ENCODE assay signal across 8 mouse cellular contexts in genomic region chr10:80611024-80611423, GRCm38 (mm10). TPM values are rescaled to one million over a fixed set of nuclear protein-coding genes. Genes with fewer than 3 reads are reported as not detected.
DNase-seq lines count a peak whose midpoint lies in the region; ATAC-seq lines count a peak whose summit lies in the region.

No protein-coding gene starts in this region.

- H3K36me3 ChIP-seq in limb, embryonic 10.5 days = peaks cover 97% of the 10 kb centered on the region
- H3K36me3 ChIP-seq in midbrain, embryonic 14.5 days (ENCODE audit: control insufficient read depth, insufficient read depth, low read length) = peaks cover 80% of the 10 kb centered on the region

- peak; percentile 51 for DNase-seq in left cerebral cortex, postnatal 4 days
- DNase-seq in left cerebral cortex, adult 9 months (ENCODE audit: low spot score in 2 of 2) = no peak
- peak; percentile 69 for DNase-seq in T-cell, adult 2 months (ENCODE audit: low spot score)
- DNase-seq in embryo, embryonic 10 days (ENCODE audit: low spot score) = peak; percentile 57
- DNase-seq in limb, embryonic 10.5 days (ENCODE audit: low spot score) = peak; percentile 75
- DNase-seq in midbrain, embryonic 14.5 days = peak; percentile 62
- peak; percentile 90 for DNase-seq in thymus, postnatal 4 days
- no peak for DNase-seq in frontal cortex, postnatal 14 days (ENCODE audit: low spot score in 2 of 2)

- 0 out of 2 replicates have a peak overlapping the region, but pooled peaks have one; percentile 4 for H3K4me3 ChIP-seq in limb, embryonic 10.5 days
- no peak overlapping the region for H3K4me3 ChIP-seq in midbrain, embryonic 14.5 days (replicated peaks; ENCODE audit: low read depth, low read length)

- no peak overlapping the region for H3K9ac ChIP-seq in midbrain, embryonic 14.5 days (replicated peaks; ENCODE audit: low read length)

- no peak for ATAC-seq in midbrain, embryonic 14.5 days (ENCODE audit: low FRiP score, low TSS enrichment)

- intact Hi-C loops in left cerebral cortex, postnatal 4 days (cut with DNase I) = no loop called here

- H3K4me1 ChIP-seq in limb, embryonic 10.5 days = 0 out of 2 replicates have a peak, but pooled peaks cover 4% of the 10 kb centered on the region
- no peaks in the 10 kb centered on the region for H3K4me1 ChIP-seq in midbrain, embryonic 14.5 days (ENCODE audit: control insufficient read depth, insufficient read depth, low read length)

- no peak overlapping the region for H3K27ac ChIP-seq in limb, embryonic 10.5 days
- no peak overlapping the region for H3K27ac ChIP-seq in midbrain, embryonic 14.5 days (replicated peaks; ENCODE audit: low read depth, low read length)

- H3K4me2 ChIP-seq in midbrain, embryonic 14.5 days (ENCODE audit: low read length) = no peak overlapping the region

- 84% methylated on average over 4 of the region's 4 CpGs for WGBS in limb, embryonic 10.5 days
- WGBS in midbrain, embryonic 14.5 days = 80% methylated on average over 4 of the region's 4 CpGs

- no peaks in the 10 kb centered on the region for H3K9me3 ChIP-seq in limb, embryonic 10.5 days (replicated peaks)
- H3K9me3 ChIP-seq in midbrain, embryonic 14.5 days (ENCODE audit: control insufficient read depth, low read length) = no peaks in the 10 kb centered on the region

- no peaks in the 10 kb centered on the region for H3K27me3 ChIP-seq in limb, embryonic 10.5 days (ENCODE audit: low read depth, poor library complexity, severe bottlenecking)
- H3K27me3 ChIP-seq in midbrain, embryonic 14.5 days (ENCODE audit: control insufficient read depth, insufficient read depth, low read length) = no peaks in the 10 kb centered on the region

RNA-seq across cellular contexts. Expression of gene Gm49322, which starts 5.2 kb away (rescaled TPM):
- 1 to 10 TPM; 3.7 to 4.8 TPM for total RNA-seq in left cerebral cortex, postnatal 4 days (2021)
- 5.1 and 5.2 TPM in 2 replicates for polyA plus RNA-seq in limb, embryonic 10.5 days (2016; fragmentation: Nextera tagmentation; extraction: Ambion mirVana)
- 2.5 and 2.6 TPM in 2 replicates for polyA plus RNA-seq in midbrain, embryonic 14.5 days (2014; fragmentation: Nextera tagmentation; extraction: Ambion mirVana)

RNA-seq across cellular contexts. Expression of gene Adat3, which starts 8.3 kb away (rescaled TPM):
- 1 to 10 TPM; 2.9 to 3.6 TPM for total RNA-seq in left cerebral cortex, postnatal 4 days (2021)
- 11.1 and 13.4 TPM in 2 replicates for polyA plus RNA-seq in limb, embryonic 10.5 days (2016; fragmentation: Nextera tagmentation; extraction: Ambion mirVana)
- 4.9 and 5.0 TPM in 2 replicates for polyA plus RNA-seq in midbrain, embryonic 14.5 days (2014; fragmentation: Nextera tagmentation; extraction: Ambion mirVana)

RNA-seq across cellular contexts. Expression of gene Scamp4, which starts 8.4 kb away (rescaled TPM):
- total RNA-seq in left cerebral cortex, postnatal 4 days (2021) = 10 to 100 TPM; 30.9 to 34.5 TPM
- polyA plus RNA-seq in limb, embryonic 10.5 days (2016; fragmentation: Nextera tagmentation; extraction: Ambion mirVana) = 87.8 and 92.2 TPM in 2 replicates
- polyA plus RNA-seq in midbrain, embryonic 14.5 days (2014; fragmentation: Nextera tagmentation; extraction: Ambion mirVana) = 62.1 and 67.6 TPM in 2 replicates

RNA-seq across cellular contexts. Expression of gene Csnk1g2, which starts 11.6 kb away (rescaled TPM):
- total RNA-seq in left cerebral cortex, postnatal 4 days (2021) = 100 to 1,000 TPM; 130 to 138 TPM
- 237 and 255 TPM in 2 replicates for polyA plus RNA-seq in limb, embryonic 10.5 days (2016; fragmentation: Nextera tagmentation; extraction: Ambion mirVana)
- polyA plus RNA-seq in midbrain, embryonic 14.5 days (2014; fragmentation: Nextera tagmentation; extraction: Ambion mirVana) = 74.1 and 98.5 TPM in 2 replicates

RNA-seq across cellular contexts. Expression of gene Abhd17a, which starts 20.9 kb away (rescaled TPM):
- 100 to 1,000 TPM; 131 to 133 TPM for total RNA-seq in left cerebral cortex, postnatal 4 days (2021)
- 104 and 108 TPM in 2 replicates for polyA plus RNA-seq in limb, embryonic 10.5 days (2016; fragmentation: Nextera tagmentation; extraction: Ambion mirVana)
- polyA plus RNA-seq in midbrain, embryonic 14.5 days (2014; fragmentation: Nextera tagmentation; extraction: Ambion mirVana) = 128 and 151 TPM in 2 replicates

Comparison
In these comparisons a context has a peak if more than half of its experiments do, and no peak if none do; other contexts are left out.
1. DNase-seq: peak in left cerebral cortex, postnatal 4 days (single experiment), T-cell, adult 2 months (single experiment), embryo, embryonic 10 days (single experiment), limb, embryonic 10.5 days (single experiment), midbrain, embryonic 14.5 days (single experiment) and thymus, postnatal 4 days (single experiment); none in left cerebral cortex, adult 9 months (0 of 2) and frontal cortex, postnatal 14 days (0 of 2).